Mouse (Mus musculus) left cerebral cortex, adult 8-10 months (tissue): ENCODE measurements around the gene Defa22. TPM values are rescaled to one million over a fixed set of nuclear protein-coding genes. Genes with fewer than 3 reads are reported as not detected.
"Not testable (repeated sequence)": the region's sequence is repeated elsewhere in the genome, so short reads cannot be mapped to it uniquely, and the experiment has no call there.

Experiments used
- DNase-seq, 2 experiments: peaks; one replicate each; pipeline ENCODE4 v3.0.0; 2022; ENCODE audit warnings: low spot score in 2 of 2
- total RNA-seq, 4 experiments: library from RNA; stranded (reverse); gene quantifications; 2 replicates each; pipeline ENCODE4 v1.2.4; 2022

Defa22 gene
- total RNA-seq = not detected

GRCm38 (mm10) chr8:21161977-21162376, at the start of gene Defa22:
TSS of gene Defa22 (plus strand) at chr8:21162277.
- DNase-seq = not testable (repeated sequence)

- not testable (repeated sequence) for DNase-seq
Observed at GRCm38 (mm10) chr8:21134342-21134741, 27.7 kb upstream of the Defa22 start, which contains the start of gene Defa30. TSS of gene Defa30 (plus strand) at chr8:21134642.

- not testable (repeated sequence) for DNase-seq
Observed at GRCm38 (mm10) chr8:21191314-21191713, 29.2 kb downstream of the Defa22 start, which contains the start of gene Defa31. TSS of gene Defa31 (plus strand) at chr8:21191614.

GRCm38 (mm10) chr8:21201261-21201660, 39.2 kb downstream of the Defa22 start, which contains the start of gene Gm15293:
TSS of gene Gm15293 (plus strand) at chr8:21201561.
- DNase-seq = not testable (repeated sequence)

Other genes starting within 250 kb of the Defa22 start
- gene Gm6040, start 240.2 kb upstream of the Defa22 start, total RNA-seq = not detected
- gene AY761185, start 217.6 kb upstream of the Defa22 start, total RNA-seq = not detected
- not detected for gene Defa21, start 136.7 kb upstream of the Defa22 start, total RNA-seq
- gene Defa23, start 107.2 kb upstream of the Defa22 start, total RNA-seq = not detected
- not detected for gene Defa35, start 97.2 kb upstream of the Defa22 start, total RNA-seq
- not detected for gene Defa25, start 77.8 kb upstream of the Defa22 start, total RNA-seq
- not detected for gene Gm14851, start 66.2 kb upstream of the Defa22 start, total RNA-seq
- not detected for gene Defa30, start 27.6 kb upstream of the Defa22 start, total RNA-seq
- gene Defa31, start 29.3 kb downstream of the Defa22 start, total RNA-seq = not detected
- not detected for gene Gm15293, start 39.3 kb downstream of the Defa22 start, total RNA-seq
- not detected for gene Gm15292, start 87.5 kb downstream of the Defa22 start, total RNA-seq
- gene Defa27, start 153.3 kb downstream of the Defa22 start, total RNA-seq = not detected
- not detected for gene Defa29, start 164.7 kb downstream of the Defa22 start, total RNA-seq
- gene Defa2, start 216.2 kb downstream of the Defa22 start, total RNA-seq = not detected
- gene Defa33, start 229.5 kb downstream of the Defa22 start, total RNA-seq = not detected